Mouse (Mus musculus): ENCODE measurements around the gene Usp42. TPM values are rescaled to one million over a fixed set of nuclear protein-coding genes. Genes with fewer than 3 reads are reported as not detected.

Gene Usp42
- polyA plus RNA-seq, 1 experiment from 2014 or later = 13.9 TPM

DNA sequence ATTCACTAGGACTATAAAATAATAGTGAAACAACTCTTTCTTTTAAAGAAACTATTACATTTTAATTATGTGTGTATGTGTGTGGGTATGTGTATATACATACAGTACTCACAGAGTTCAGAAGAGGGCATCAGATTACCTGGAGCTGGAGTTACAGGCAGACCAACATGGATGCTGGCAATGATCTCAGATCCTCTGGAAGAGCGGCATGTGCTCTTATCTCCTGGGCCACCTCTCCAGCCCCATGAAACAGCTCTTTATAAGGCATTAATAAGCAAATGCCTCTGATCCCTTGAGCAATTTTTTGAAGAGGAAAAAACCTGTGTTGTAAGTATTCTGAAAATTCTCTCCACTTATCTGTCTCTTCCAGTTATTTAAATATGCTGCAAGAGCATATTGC is 66.1 kb downstream of the Usp42 start:
- WGBS = 91% methylated on average over 1 of the region's 1 CpGs
- peaks cover 27% of the 10 kb centered on the region for H3K4me1 ChIP-seq (ENCODE audit: control insufficient read depth, insufficient read depth, low read length)

DNA sequence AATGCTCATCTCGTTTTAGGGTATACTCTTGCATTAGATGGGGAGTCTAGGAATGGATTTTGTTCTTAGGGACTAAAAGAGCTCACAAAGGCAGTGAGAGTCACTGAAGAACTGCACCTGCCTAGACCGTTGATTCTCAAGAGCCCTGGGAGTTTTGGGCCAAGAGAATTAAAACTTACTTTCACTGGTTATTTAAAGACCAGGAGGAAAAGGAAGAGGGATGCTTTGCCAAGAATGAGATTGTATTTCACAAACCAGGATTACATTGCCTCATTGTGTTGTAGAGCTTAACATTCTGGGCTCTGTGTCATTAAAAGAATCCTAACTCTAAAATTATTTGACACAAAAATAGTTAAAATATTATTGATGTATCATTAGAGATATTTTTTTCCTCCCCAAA is 66.5 kb downstream of the Usp42 start:
- Histone ChIP-seq H3K4me2 (ENCODE audit: low read depth, low read length) (no peak overlapping the region), H3K27me3 (ENCODE audit: control insufficient read depth, insufficient read depth, low read length) (no peaks in the 10 kb centered on the region), H3K4me3 (replicated peaks; ENCODE audit: low read length) (no peak overlapping the region), H3K9me3 (replicated peaks; ENCODE audit: control insufficient read depth, low read length) (no peaks in the 10 kb centered on the region), H3K4me1 (ENCODE audit: control insufficient read depth, insufficient read depth, low read length) (peaks cover 26% of the 10 kb centered on the region), H3K27ac (ENCODE audit: low read length) (peak overlapping the region; percentile 10; the same call in 1 of the 2 replicates), H3K36me3 (ENCODE audit: control insufficient read depth, insufficient read depth, low read length) (no peaks in the 10 kb centered on the region), H3K9ac (ENCODE audit: low read length) (no peak overlapping the region)
- 53% methylated on average over 2 of the region's 2 CpGs for WGBS
- no peak for ATAC-seq (ENCODE audit: insufficient read depth, low FRiP score)

More for the DNA sequence above, 66.1 kb downstream of the Usp42 start:
- H3K4me2 ChIP-seq (ENCODE audit: low read depth, low read length) = no peak overlapping the region
- no peaks in the 10 kb centered on the region for H3K9me3 ChIP-seq (replicated peaks; ENCODE audit: control insufficient read depth, low read length)
- no peak for ATAC-seq (ENCODE audit: insufficient read depth, low FRiP score)
- no peaks in the 10 kb centered on the region for H3K27me3 ChIP-seq (ENCODE audit: control insufficient read depth, insufficient read depth, low read length)
- H3K9ac ChIP-seq (ENCODE audit: low read length) = no peak overlapping the region
- H3K36me3 ChIP-seq (ENCODE audit: control insufficient read depth, insufficient read depth, low read length) = no peaks in the 10 kb centered on the region
- H3K4me3 ChIP-seq (replicated peaks; ENCODE audit: low read length) = no peak overlapping the region
- no peak overlapping the region for H3K27ac ChIP-seq (ENCODE audit: low read length)

DNA sequence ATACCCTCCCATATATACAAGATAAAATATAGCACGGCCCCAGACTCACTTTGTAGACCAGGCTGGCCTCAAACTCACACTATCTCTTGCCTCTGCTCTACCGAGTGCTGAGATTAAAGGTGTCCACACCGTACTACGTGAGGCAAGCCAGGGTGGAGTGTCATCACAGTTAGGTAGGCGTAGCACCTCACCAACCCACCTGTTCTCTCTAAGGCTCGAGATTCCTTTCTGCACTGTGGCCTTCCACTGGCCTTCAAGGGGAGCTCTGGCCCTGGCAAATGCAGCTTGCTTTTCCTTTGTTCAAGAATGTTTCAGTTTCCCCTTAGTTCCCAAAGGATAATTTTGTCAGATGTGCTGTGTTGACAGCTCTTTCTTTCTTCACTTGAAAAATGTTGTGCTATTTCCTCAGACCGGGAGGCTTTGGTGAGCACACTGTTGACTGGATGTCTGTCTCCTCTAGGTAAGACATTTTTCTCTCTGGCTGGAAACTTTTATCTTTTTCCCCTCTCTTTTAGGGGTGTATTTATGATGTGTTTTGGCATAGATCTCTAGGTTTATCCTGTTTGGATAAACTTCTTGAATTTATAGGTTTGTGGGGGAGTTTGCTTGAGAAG is 68.9 kb downstream of the Usp42 start:
- Histone ChIP-seq H3K4me1 (ENCODE audit: control insufficient read depth, insufficient read depth, low read length) (peaks cover 27% of the 10 kb centered on the region), H3K27ac (ENCODE audit: low read length) (0 out of 2 replicates have a peak overlapping the region, but pooled peaks have one; percentile 5), H3K9ac (ENCODE audit: low read length) (no peak overlapping the region), H3K27me3 (ENCODE audit: control insufficient read depth, insufficient read depth, low read length) (no peaks in the 10 kb centered on the region), H3K9me3 (replicated peaks; ENCODE audit: control insufficient read depth, low read length) (no peaks in the 10 kb centered on the region), H3K4me3 (replicated peaks; ENCODE audit: low read length) (no peak overlapping the region), H3K36me3 (ENCODE audit: control insufficient read depth, insufficient read depth, low read length) (no peaks in the 10 kb centered on the region), H3K4me2 (ENCODE audit: low read depth, low read length) (no peak overlapping the region)
- 65% methylated on average over 7 of the region's 7 CpGs for WGBS
- no peak for ATAC-seq (ENCODE audit: insufficient read depth, low FRiP score)

Other genes starting within 250 kb of the Usp42 start
- 195 and 223 TPM in 2 replicates for gene Rac1, start 204.2 kb downstream of the Usp42 start, polyA plus RNA-seq (2015; fragmentation: Nextera tagmentation; extraction: Ambion mirVana)
- 61.8 and 74.0 TPM in 2 replicates for gene Cyth3, start 109.8 kb downstream of the Usp42 start, polyA plus RNA-seq (2015; fragmentation: Nextera tagmentation; extraction: Ambion mirVana)
- 33.6 and 35.0 TPM in 2 replicates for gene Eif2ak1, start 85.5 kb upstream of the Usp42 start, polyA plus RNA-seq (2015; fragmentation: Nextera tagmentation; extraction: Ambion mirVana)
- 0.29 and 0.31 TPM in 2 replicates for gene Ankrd61, start 165.4 kb upstream of the Usp42 start, polyA plus RNA-seq (2015; fragmentation: Nextera tagmentation; extraction: Ambion mirVana)
- gene Aimp2, start 177.6 kb upstream of the Usp42 start, polyA plus RNA-seq (2015; fragmentation: Nextera tagmentation; extraction: Ambion mirVana) = 92.1 and 95.8 TPM in 2 replicates
- 21.4 and 21.5 TPM in 2 replicates for gene Pms2, start 177.7 kb upstream of the Usp42 start, polyA plus RNA-seq (2015; fragmentation: Nextera tagmentation; extraction: Ambion mirVana)
- 0.90 TPM in 1 of 2 replicates, not detected in the other for gene Gm42421, start 195.9 kb upstream of the Usp42 start, polyA plus RNA-seq (2015; fragmentation: Nextera tagmentation; extraction: Ambion mirVana)
- gene Rsph10b, start 200.8 kb upstream of the Usp42 start, polyA plus RNA-seq (2015; fragmentation: Nextera tagmentation; extraction: Ambion mirVana) = 0.45 and 0.94 TPM in 2 replicates